Mouse (Mus musculus): ENCODE measurements around the gene Prkg1. TPM values are rescaled to one million over a fixed set of nuclear protein-coding genes. Genes with fewer than 3 reads are reported as not detected.
"Not testable (repeated sequence)": the region's sequence is repeated elsewhere in the genome, so short reads cannot be mapped to it uniquely, and the experiment has no call there.

Gene Prkg1
- polyA plus RNA-seq, 1 experiment: 5.9 TPM

- Histone ChIP-seq H3K27ac (ENCODE audit: insufficient read depth, low read length) (no peak overlapping the region), H3K4me3 (ENCODE audit: insufficient read depth, low read length) (no peak overlapping the region), H3K4me1 (ENCODE audit: control insufficient read depth, insufficient read depth, low read length) (no peaks in the 10 kb centered on the region)
- TF ChIP-seq POLR2A (IDR thresholded peaks at IDR 0.05; ENCODE audit: extremely low read depth, insufficient read depth, low read length) (no peak), CTCF (IDR thresholded peaks at IDR 0.05; ENCODE audit: extremely low read depth, insufficient read depth, low read length) (no peak)
Observed at GRCm38 (mm10) chr19:31354959-31355358, 409.9 kb downstream of the Prkg1 start.

- H3K4me3 ChIP-seq (ENCODE audit: insufficient read depth, low read length); H3K4me1 ChIP-seq (ENCODE audit: control insufficient read depth, insufficient read depth, low read length); H3K27ac ChIP-seq (ENCODE audit: insufficient read depth, low read length): not testable (repeated sequence)
Observed at GRCm38 (mm10) chr19:31352784-31353183, 412.0 kb downstream of the Prkg1 start.

- no peak overlapping the region for H3K27ac ChIP-seq (ENCODE audit: insufficient read depth, low read length)
- no peak overlapping the region for H3K4me3 ChIP-seq (ENCODE audit: insufficient read depth, low read length)
- no peaks in the 10 kb centered on the region for H3K4me1 ChIP-seq (ENCODE audit: control insufficient read depth, insufficient read depth, low read length)
- TF ChIP-seq POLR2A (IDR thresholded peaks at IDR 0.05; ENCODE audit: extremely low read depth, insufficient read depth, low read length) (no peak), CTCF (IDR thresholded peaks at IDR 0.05; ENCODE audit: extremely low read depth, insufficient read depth, low read length) (no peak)
Observed at GRCm38 (mm10) chr19:31351796-31352195, 413.0 kb downstream of the Prkg1 start.

- peak; percentile 67 for TF ChIP-seq CTCF (IDR thresholded peaks at IDR 0.05; ENCODE audit: extremely low read depth, insufficient read depth, low read length)
- TF ChIP-seq POLR2A (IDR thresholded peaks at IDR 0.05; ENCODE audit: extremely low read depth, insufficient read depth, low read length): no peak
- no peak overlapping the region for H3K27ac ChIP-seq (ENCODE audit: insufficient read depth, low read length)
- no peak overlapping the region for H3K4me3 ChIP-seq (ENCODE audit: insufficient read depth, low read length)
- H3K4me1 ChIP-seq (ENCODE audit: control insufficient read depth, insufficient read depth, low read length): no peaks in the 10 kb centered on the region
Observed at GRCm38 (mm10) chr19:31342150-31342549, 422.7 kb downstream of the Prkg1 start.

DNA sequence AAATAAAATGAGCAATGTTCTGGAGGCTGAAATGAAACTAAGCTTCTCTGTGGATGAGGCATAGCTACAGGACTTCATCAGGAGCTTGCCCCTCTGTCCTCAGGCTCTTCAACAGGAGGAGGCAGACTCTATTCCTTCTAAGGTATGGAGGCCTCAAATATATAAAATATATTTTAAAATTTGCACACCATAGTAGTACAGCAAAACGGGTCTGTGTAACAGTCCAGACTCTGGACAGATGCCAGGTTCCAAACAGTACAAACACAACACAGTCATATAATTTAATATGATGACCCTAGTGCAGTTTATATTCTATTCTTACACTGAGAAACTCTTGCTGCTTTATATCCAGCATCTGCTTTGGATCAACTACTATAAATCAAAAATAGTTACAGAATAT is 423.9 kb downstream of the Prkg1 start:
- Histone ChIP-seq H3K4me3 (ENCODE audit: insufficient read depth, low read length) (no peak overlapping the region), H3K4me1 (ENCODE audit: control insufficient read depth, insufficient read depth, low read length) (no peaks in the 10 kb centered on the region), H3K27ac (ENCODE audit: insufficient read depth, low read length) (no peak overlapping the region)
- no peak for TF ChIP-seq POLR2A (IDR thresholded peaks at IDR 0.05; ENCODE audit: extremely low read depth, insufficient read depth, low read length)
- no peak for TF ChIP-seq CTCF (IDR thresholded peaks at IDR 0.05; ENCODE audit: extremely low read depth, insufficient read depth, low read length)

GRCm38 (mm10) chr19:31338355-31339101 is 426.3 kb downstream of the Prkg1 start:
- H3K4me3 ChIP-seq (ENCODE audit: insufficient read depth, low read length): no peak overlapping the region
- no peak overlapping the region for H3K27ac ChIP-seq (ENCODE audit: insufficient read depth, low read length)
- TF ChIP-seq POLR2A (IDR thresholded peaks at IDR 0.05; ENCODE audit: extremely low read depth, insufficient read depth, low read length) (no peak), CTCF (IDR thresholded peaks at IDR 0.05; ENCODE audit: extremely low read depth, insufficient read depth, low read length) (no peak)
- no peaks in the 10 kb centered on the region for H3K4me1 ChIP-seq (ENCODE audit: control insufficient read depth, insufficient read depth, low read length)

DNA sequence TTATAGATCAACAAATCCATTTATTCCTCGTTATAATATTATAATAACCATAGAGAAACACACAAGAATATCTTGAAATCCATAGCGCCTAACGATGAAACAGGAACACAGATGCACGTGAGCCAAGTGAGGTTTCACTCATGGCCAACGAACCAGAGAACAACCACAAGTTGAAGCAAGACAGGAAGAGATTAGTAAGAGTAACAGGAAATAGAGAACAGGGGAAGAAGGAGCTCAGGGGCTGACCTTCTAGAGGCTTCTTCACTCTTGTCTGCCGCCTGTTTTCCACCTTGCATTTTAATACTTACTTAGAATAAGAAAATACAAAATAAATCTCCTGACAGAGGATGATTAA is 427.0 kb downstream of the Prkg1 start:
- Histone ChIP-seq H3K4me3 (ENCODE audit: insufficient read depth, low read length) (no peak overlapping the region), H3K4me1 (ENCODE audit: control insufficient read depth, insufficient read depth, low read length) (no peaks in the 10 kb centered on the region), H3K27ac (ENCODE audit: insufficient read depth, low read length) (no peak overlapping the region)
- no peak for TF ChIP-seq POLR2A (IDR thresholded peaks at IDR 0.05; ENCODE audit: extremely low read depth, insufficient read depth, low read length)
- no peak for TF ChIP-seq CTCF (IDR thresholded peaks at IDR 0.05; ENCODE audit: extremely low read depth, insufficient read depth, low read length)

DNA sequence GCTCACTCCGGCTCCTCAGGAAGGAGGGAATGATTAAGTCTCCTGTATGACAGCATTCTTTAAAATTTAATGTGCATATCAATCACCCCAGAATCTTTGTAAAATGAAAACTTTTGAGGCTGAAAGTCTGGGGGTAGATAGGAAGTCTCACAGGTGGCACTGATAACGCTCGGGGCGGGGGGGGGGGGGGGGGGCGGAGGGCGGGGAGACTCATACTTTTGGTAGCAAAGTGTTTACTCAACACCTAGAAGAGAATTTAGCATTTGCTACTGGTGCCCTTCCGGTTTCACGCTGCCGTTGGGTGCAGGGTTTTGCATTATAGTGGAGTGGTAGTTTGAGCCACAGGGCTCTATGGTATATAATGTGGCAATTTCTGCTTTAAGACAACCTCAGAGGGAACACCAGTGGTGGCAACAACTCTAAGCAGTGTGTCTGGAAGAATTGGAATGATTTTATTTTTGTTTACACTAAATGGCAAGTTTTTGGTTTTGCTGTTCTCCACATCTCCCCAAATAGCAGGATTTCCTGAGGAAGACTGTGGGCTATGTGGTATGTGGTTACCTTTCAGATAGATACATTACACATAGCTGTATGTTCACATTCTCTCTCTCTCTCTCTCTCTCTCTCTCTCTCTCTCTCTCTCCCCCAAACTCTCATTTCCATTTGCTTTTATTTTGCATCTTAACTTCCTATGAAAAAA is 427.5 kb downstream of the Prkg1 start:
- TF ChIP-seq CTCF (IDR thresholded peaks at IDR 0.05; ENCODE audit: extremely low read depth, insufficient read depth, low read length) (no peak), POLR2A (IDR thresholded peaks at IDR 0.05; ENCODE audit: extremely low read depth, insufficient read depth, low read length) (no peak)
- Histone ChIP-seq H3K27ac (ENCODE audit: insufficient read depth, low read length) (no peak overlapping the region), H3K4me1 (ENCODE audit: control insufficient read depth, insufficient read depth, low read length) (no peaks in the 10 kb centered on the region), H3K4me3 (ENCODE audit: insufficient read depth, low read length) (no peak overlapping the region)

DNA sequence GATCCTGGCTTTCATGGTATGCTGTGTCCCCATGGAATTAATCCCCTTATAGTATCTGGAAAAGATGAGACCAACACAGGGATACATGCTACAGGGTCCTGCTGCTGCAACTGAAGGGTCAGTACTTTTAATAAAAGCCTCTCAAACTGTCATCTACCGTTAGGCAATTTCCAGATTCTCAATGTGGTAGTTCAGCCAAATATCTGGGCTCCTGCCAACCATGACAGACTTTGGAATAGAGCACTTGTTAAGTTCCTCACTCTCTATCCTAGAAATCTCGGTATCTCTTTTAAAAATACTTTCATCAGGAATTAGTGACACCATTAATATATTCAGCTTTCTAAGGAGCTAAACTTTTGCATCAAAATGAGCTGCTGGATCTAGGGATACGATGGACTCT is 428.5 kb downstream of the Prkg1 start:
- H3K4me1 ChIP-seq (ENCODE audit: control insufficient read depth, insufficient read depth, low read length): no peaks in the 10 kb centered on the region

DNA sequence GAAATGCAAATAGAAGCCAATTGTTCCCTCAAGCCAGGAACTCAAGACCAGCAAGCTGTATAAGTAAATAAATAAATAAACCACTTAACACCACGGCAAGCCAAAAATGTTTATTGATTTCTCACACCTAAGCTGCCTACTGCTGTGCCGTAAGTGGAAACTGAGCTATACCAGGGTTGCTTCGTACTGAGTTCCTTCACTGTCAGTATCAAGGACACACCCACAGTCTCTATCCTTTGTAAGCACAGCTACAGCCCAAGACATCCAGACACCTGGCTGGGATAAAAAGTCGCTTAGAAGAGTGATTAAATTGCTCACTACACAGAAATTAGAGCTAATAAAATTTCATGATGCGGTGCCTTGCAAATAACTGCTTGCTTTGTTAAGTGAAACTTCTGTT is 434.9 kb downstream of the Prkg1 start:
- Histone ChIP-seq H3K4me3 (ENCODE audit: insufficient read depth, low read length) (no peak overlapping the region), H3K4me1 (ENCODE audit: control insufficient read depth, insufficient read depth, low read length) (no peaks in the 10 kb centered on the region), H3K27ac (ENCODE audit: insufficient read depth, low read length) (no peak overlapping the region)
- TF ChIP-seq POLR2A (IDR thresholded peaks at IDR 0.05; ENCODE audit: extremely low read depth, insufficient read depth, low read length): no peak
- no peak for TF ChIP-seq CTCF (IDR thresholded peaks at IDR 0.05; ENCODE audit: extremely low read depth, insufficient read depth, low read length)

More for the DNA sequence above, 428.5 kb downstream of the Prkg1 start:
- H3K4me3 ChIP-seq (ENCODE audit: insufficient read depth, low read length): no peak overlapping the region
- H3K27ac ChIP-seq (ENCODE audit: insufficient read depth, low read length): no peak overlapping the region
- TF ChIP-seq CTCF (IDR thresholded peaks at IDR 0.05; ENCODE audit: extremely low read depth, insufficient read depth, low read length) (no peak), POLR2A (IDR thresholded peaks at IDR 0.05; ENCODE audit: extremely low read depth, insufficient read depth, low read length) (no peak)
